Mouse (Mus musculus) cerebellum, postnatal 4 days (tissue): ENCODE data around the gene Tmc3.

Experiments
- DNase-seq, 2 experiments: peaks; one replicate each; pipeline ENCODE4 v3.0.0; 2022; ENCODE audit warnings: low spot score in 2 of 2, mixed read lengths in 1 of 2

The Tmc3 gene

GRCm38 (mm10) chr7:83584639-83585471 lies at the start of gene Tmc3:
Gene Tmc3, plus strand, starts transcription at chr7:83584927.
- DNase-seq: peak in 1 of 2 experiments; percentile 47

GRCm38 (mm10) chr7:83541536-83542169 lies 43.1 kb upstream of the Tmc3 start:
- no peak for DNase-seq

GRCm38 (mm10) chr7:83548686-83549352 lies 35.9 kb upstream of the Tmc3 start:
- DNase-seq: no peak

GRCm38 (mm10) chr7:83549353-83549774 lies 35.4 kb upstream of the Tmc3 start:
- peak in 1 of 2 experiments; percentile 14 for DNase-seq

- peak in 1 of 2 experiments; percentile 34 for DNase-seq
Observed at GRCm38 (mm10) chr7:83549951-83550407, 34.7 kb upstream of the Tmc3 start.

GRCm38 (mm10) chr7:83554477-83554876 lies 30.2 kb upstream of the Tmc3 start:
- DNase-seq: no peak

GRCm38 (mm10) chr7:83556488-83556887 lies 28.2 kb upstream of the Tmc3 start:
- no peak for DNase-seq

- no peak for DNase-seq
Observed at GRCm38 (mm10) chr7:83558741-83559280, 25.9 kb upstream of the Tmc3 start.

GRCm38 (mm10) chr7:83559495-83559894 lies 25.2 kb upstream of the Tmc3 start:
- no peak for DNase-seq

GRCm38 (mm10) chr7:83561849-83562248 lies 22.9 kb upstream of the Tmc3 start:
- no peak for DNase-seq

GRCm38 (mm10) chr7:83564635-83565291 lies 20.0 kb upstream of the Tmc3 start:
- DNase-seq: no peak

- no peak for DNase-seq
Observed at GRCm38 (mm10) chr7:83565976-83566375, 18.8 kb upstream of the Tmc3 start.

GRCm38 (mm10) chr7:83567841-83568500 lies 16.8 kb upstream of the Tmc3 start:
- DNase-seq: peak in 1 of 2 experiments; percentile 43

GRCm38 (mm10) chr7:83568815-83569214 lies 15.9 kb upstream of the Tmc3 start:
- DNase-seq: no peak

- DNase-seq: no peak
Observed at GRCm38 (mm10) chr7:83569436-83569835, 15.3 kb upstream of the Tmc3 start.

GRCm38 (mm10) chr7:83571077-83571476 lies 13.7 kb upstream of the Tmc3 start:
- no peak for DNase-seq

- DNase-seq: no peak
Observed at GRCm38 (mm10) chr7:83571901-83572300, 12.8 kb upstream of the Tmc3 start.

GRCm38 (mm10) chr7:83572451-83572850 lies 12.3 kb upstream of the Tmc3 start:
- DNase-seq: no peak

GRCm38 (mm10) chr7:83580946-83581345 lies 3.8 kb upstream of the Tmc3 start:
- DNase-seq: peak in 1 of 2 experiments; percentile 21

GRCm38 (mm10) chr7:83594056-83594455 lies 9.3 kb downstream of the Tmc3 start:
- DNase-seq: no peak

GRCm38 (mm10) chr7:83597063-83597462 lies 12.3 kb downstream of the Tmc3 start:
- no peak for DNase-seq
